Mouse (Mus musculus): Measurements from ENCODE around the gene Ltv1. TPM values are rescaled to one million over a fixed set of nuclear protein-coding genes. Genes with fewer than 3 reads are reported as not detected.

Gene Ltv1
- total RNA-seq, 2 experiments from 2014 or later: 22.4 to 27.8 TPM

GRCm38 (mm10) chr10:13137906-13138305, 55.1 kb downstream of the Ltv1 start:
- intact Hi-C loops (cut with DNase I): no loop called here
- no peak for DNase-seq

- no peak for DNase-seq
- intact Hi-C loops (cut with DNase I): no loop called here
Measured at GRCm38 (mm10) chr10:13135751-13136150, 57.2 kb downstream of the Ltv1 start.

- intact Hi-C loops (cut with DNase I): no loop called here
- DNase-seq: no peak
Measured at GRCm38 (mm10) chr10:13135276-13135675, 57.7 kb downstream of the Ltv1 start.

GRCm38 (mm10) chr10:13133850-13134249, 59.1 kb downstream of the Ltv1 start:
- intact Hi-C loops (cut with DNase I): no loop called here
- no peak for DNase-seq

Other genes starting within 250 kb of the Ltv1 start
- gene Stx11, start 228.9 kb downstream of the Ltv1 start, total RNA-seq (2021): under 1 TPM; 0.20 to 0.48 TPM
- 1 to 10 TPM; 4.2 to 4.4 TPM for gene Sf3b5, start 187.8 kb downstream of the Ltv1 start, total RNA-seq (2021)
- gene Plagl1, start 132.7 kb downstream of the Ltv1 start, total RNA-seq (2021): 1 to 10 TPM; 3.3 to 4.3 TPM
- not detected for gene Zc2hc1b, start 15.1 kb downstream of the Ltv1 start, total RNA-seq (2021)

Measured in gastrocnemius, postnatal 36 days (tissue).